Mouse (Mus musculus) embryonic facial prominence, embryonic 14.5 days (tissue): ENCODE results near the gene Gm45753. TPM values are rescaled to one million over a fixed set of nuclear protein-coding genes. Genes with fewer than 3 reads are reported as not detected.

Experiments used
- ATAC-seq: fragments of 200-750 bp; cut with Nextera tagmentation; 2 replicates; pipeline ENCODE4 v1.8.0; 2017; ENCODE audit warnings: low read depth, moderate number of reproducible peaks, moderate TSS enrichment
- DNase-seq: peaks from one replicate; pipeline ENCODE4 v3.0.0-alpha.2; 2015; ENCODE audit warnings: low spot score
- H3K27ac ChIP-seq: fragments of 300-500 bp; sonication (generic); replicated peaks from 2 replicates; pipeline ENCODE4 v1.5.1; 2014; ENCODE audit warnings: low read depth, mild to moderate bottlenecking, low read length, moderate library complexity
- H3K27me3 ChIP-seq: fragments of 300-500 bp; sonication (generic); replicated peaks from 2 replicates; pipeline ENCODE4 v1.6.1; 2014; ENCODE audit warnings: low read length; ENCODE audit not compliant: control insufficient read depth, insufficient read depth
- H3K36me3 ChIP-seq: fragments of 300-500 bp; sonication (generic); 2 replicates; pipeline ENCODE4 v1.6.1; 2014; ENCODE audit warnings: low read length, mixed read lengths; ENCODE audit not compliant: control insufficient read depth, insufficient read depth
- H3K4me1 ChIP-seq: fragments of 300-500 bp; sonication (generic); 2 replicates; pipeline ENCODE4 v1.6.1; 2014; ENCODE audit warnings: antibody characterized with exemption, low read length; ENCODE audit not compliant: control insufficient read depth, insufficient read depth
- H3K4me2 ChIP-seq: fragments of 300-500 bp; sonication (generic); 2 replicates; pipeline ENCODE4 v1.6.1; 2014; ENCODE audit warnings: low read depth, mild to moderate bottlenecking, low read length, moderate library complexity, mixed read lengths
- H3K4me3 ChIP-seq: fragments of 300-500 bp; sonication (generic); 2 replicates; pipeline ENCODE4 v1.5.1; 2014; ENCODE audit warnings: low read depth, mild to moderate bottlenecking, low read length
- H3K9ac ChIP-seq: fragments of 300-500 bp; sonication (generic); 2 replicates; pipeline ENCODE4 v1.6.1; 2014; ENCODE audit warnings: low read depth, mild to moderate bottlenecking, low read length, moderate library complexity, mixed read lengths
- H3K9me3 ChIP-seq: fragments of 300-500 bp; sonication (generic); 2 replicates; pipeline ENCODE4 v1.6.1; 2016; ENCODE audit warnings: low read length; ENCODE audit not compliant: control insufficient read depth
- WGBS: fragments of 180-500 bp; shearing (Covaris S2); extraction: QIAGEN DNeasy Blood & Tissue Kit; methylation state at CpG from one replicate; pipeline ENCODE4 v1.1.7; 2014; 5-methylcytosine and 5-hydroxymethylcytosine counted together
- polyA plus RNA-seq: library from polyadenylated mRNA; unstranded; fragments of >200 nt; fragmentation: Nextera tagmentation; extraction: Ambion mirVana; gene quantifications from 2 replicates; pipeline ENCODE4 v1.2.1, GENCODE M21; 2014

Gm45753 gene
- polyA plus RNA-seq, 1 experiment from 2014 or later = not detected

DNA sequence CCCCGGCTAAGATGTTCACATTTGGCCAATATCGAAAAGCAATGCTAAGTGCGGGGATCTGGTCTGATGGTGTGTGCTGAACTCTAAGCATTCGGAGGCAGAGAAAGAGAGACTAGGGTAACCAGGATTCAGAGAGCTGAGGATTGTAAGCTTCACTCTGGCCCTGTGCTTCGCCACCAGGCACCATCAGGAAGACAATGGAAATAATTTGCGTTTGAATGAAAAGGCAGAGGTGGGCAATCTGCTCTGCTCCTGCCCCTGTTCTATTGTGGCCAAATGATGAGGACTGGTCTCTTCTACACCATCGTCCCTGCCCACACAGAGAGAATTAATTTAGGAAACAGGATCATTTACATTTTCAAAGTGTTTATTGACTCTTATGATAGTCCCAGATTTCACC lies 62.0 kb downstream of the Gm45753 start:
- ATAC-seq (no peak), DNase-seq (no peak)
- Histone ChIP-seq H3K4me1 (no peaks in the 10 kb centered on the region), H3K9ac (no peak overlapping the region), H3K27me3 (no peaks in the 10 kb centered on the region), H3K4me3 (no peak overlapping the region), H3K9me3 (no peaks in the 10 kb centered on the region), H3K4me2 (no peak overlapping the region), H3K27ac (no peak overlapping the region), H3K36me3 (no peaks in the 10 kb centered on the region)
- 52% methylated on average over 7 of the region's 7 CpGs for WGBS

DNA sequence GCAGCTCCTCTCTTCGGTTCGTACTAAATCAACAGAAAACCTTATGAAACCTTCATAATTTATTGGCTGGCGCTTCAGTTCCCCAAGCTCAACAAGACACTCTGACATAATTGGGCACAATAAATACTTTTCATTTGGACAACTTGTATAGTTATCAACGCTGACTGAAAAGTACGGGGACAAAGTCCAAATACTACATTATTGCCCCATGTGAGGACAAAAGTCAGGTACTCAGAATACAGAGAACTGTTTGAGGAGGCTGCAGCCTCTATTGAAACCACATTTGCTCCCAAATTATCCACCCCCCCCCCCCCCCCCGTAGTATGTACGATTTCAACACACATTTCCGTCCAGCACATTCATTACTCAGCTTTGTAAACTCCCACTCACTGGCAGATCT lies 68.9 kb downstream of the Gm45753 start:
- Histone ChIP-seq H3K27me3 (no peaks in the 10 kb centered on the region; the same call in 1 of the 2 replicates), H3K4me2 (no peak overlapping the region), H3K36me3 (no peaks in the 10 kb centered on the region), H3K4me1 (no peaks in the 10 kb centered on the region), H3K27ac (no peak overlapping the region), H3K9me3 (no peaks in the 10 kb centered on the region), H3K9ac (no peak overlapping the region), H3K4me3 (no peak overlapping the region)
- no peak for DNase-seq
- WGBS = 75% methylated on average over 8 of the region's 8 CpGs
- no peak for ATAC-seq

DNA sequence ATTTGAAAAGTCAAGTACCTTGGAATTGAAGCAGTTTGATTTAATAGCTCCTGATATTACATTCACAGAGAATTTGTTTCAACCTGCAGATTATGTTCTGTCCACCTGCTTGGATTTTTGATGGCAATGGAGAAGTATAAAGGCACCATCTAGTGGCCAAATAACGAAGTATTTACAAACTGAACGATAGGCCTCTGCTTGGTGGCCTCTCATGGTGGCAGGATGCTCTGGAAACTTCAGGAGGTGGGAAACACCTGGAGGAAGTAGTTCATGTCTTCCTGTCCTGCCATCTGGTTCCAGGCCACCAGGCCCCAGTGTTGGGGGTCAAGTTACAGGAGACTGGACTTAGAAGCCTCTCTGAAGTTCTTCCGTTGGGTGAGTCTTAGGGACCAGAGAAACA lies 70.0 kb downstream of the Gm45753 start:
- Histone ChIP-seq H3K9me3 (no peaks in the 10 kb centered on the region), H3K4me3 (no peak overlapping the region), H3K4me1 (no peaks in the 10 kb centered on the region), H3K27ac (no peak overlapping the region), H3K9ac (no peak overlapping the region), H3K36me3 (no peaks in the 10 kb centered on the region), H3K4me2 (no peak overlapping the region), H3K27me3 (no peaks in the 10 kb centered on the region; the same call in 1 of the 2 replicates)
- 28% methylated on average over 3 of the region's 3 CpGs for WGBS
- ATAC-seq (no peak), DNase-seq (peak; percentile 66)

DNA sequence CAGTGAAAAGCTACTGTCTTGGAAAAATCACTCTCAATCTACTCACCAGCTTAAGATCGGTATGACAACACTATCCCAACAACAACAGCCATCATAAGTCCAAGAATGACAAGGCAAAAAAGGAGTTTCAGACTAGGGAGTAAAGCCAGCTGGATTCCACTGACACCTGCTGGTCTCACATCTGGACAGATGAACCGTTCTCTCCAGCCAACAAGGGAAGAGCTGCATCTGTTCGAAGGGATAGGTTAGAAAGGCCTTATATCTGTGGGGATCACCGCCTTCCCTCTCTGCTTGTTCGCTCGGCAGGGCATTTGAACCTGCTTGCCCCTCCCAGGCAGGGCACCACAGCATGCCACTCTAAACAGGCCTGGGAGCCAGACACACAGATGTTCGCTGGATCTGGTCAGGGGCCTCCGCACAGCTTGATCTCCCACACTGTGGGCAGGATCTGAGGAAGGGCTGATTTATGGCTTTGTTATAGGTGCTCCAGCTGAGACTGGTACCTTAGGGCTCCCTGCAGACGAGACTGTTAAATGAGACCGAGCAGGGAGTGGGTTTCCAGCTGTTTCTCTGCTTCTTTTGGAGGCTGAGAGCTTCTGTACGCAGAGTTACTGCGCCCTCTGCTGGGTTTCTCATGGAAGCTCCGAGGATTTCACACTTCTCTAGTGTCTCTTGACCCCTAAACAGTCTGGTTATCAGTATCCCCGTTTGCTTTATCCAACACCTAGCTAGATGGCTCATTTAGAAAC lies 71.9 kb downstream of the Gm45753 start:
- H3K4me3 ChIP-seq = no peak overlapping the region
- ATAC-seq = peak; percentile 69
- no peak overlapping the region for H3K27ac ChIP-seq
- H3K9me3 ChIP-seq = no peaks in the 10 kb centered on the region
- H3K4me1 ChIP-seq = no peaks in the 10 kb centered on the region
- DNase-seq = peak; percentile 86
- H3K9ac ChIP-seq = no peak overlapping the region
- peak overlapping the region; percentile 42 for H3K4me2 ChIP-seq
- 15% methylated on average over 13 of the region's 14 CpGs for WGBS
- H3K27me3 ChIP-seq = no peaks in the 10 kb centered on the region; the same call in 1 of the 2 replicates
- no peaks in the 10 kb centered on the region for H3K36me3 ChIP-seq

DNA sequence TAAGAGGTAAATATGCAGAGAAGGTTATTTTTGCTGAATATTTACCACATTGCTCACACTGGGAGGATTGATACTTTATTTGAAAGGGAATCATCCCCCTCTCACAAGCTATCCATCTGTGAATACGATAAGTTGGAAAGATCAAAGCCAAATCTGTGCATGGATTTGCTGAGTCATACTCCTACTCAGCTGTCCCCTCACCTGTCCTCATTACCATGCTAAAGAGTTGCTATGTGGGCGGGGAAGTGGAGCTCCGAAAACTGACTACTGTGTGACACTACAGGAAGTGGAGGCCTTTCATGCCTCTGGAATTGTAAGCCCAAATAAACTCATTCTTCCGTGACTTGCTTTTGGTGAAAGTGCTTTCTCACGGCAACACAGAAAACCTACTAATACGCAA lies 73.0 kb downstream of the Gm45753 start:
- Histone ChIP-seq H3K4me3 (no peak overlapping the region), H3K27ac (no peak overlapping the region), H3K9ac (no peak overlapping the region), H3K4me2 (no peak overlapping the region), H3K27me3 (no peaks in the 10 kb centered on the region; the same call in 1 of the 2 replicates), H3K4me1 (no peaks in the 10 kb centered on the region), H3K9me3 (no peaks in the 10 kb centered on the region), H3K36me3 (no peaks in the 10 kb centered on the region)
- ATAC-seq = no peak
- no peak for DNase-seq
- 78% methylated on average over 6 of the region's 6 CpGs for WGBS

DNA sequence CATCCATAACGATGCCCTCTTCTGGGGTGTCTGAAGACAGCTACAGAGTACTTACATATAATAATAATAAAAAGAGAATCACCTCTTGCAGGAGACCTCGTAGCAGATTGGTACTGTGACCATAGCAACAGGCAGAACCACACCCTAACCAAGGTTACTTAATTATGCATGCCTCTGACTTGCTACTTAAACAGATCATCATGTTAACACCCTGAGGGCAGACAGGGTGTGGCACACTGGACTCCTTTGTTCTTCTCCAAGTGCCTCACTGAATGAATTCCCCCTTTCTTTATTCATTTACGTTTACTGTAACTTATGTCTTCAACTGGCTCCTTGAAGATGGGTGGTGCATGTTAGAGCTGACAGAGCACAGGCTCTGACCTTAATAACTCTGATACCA lies 75.0 kb downstream of the Gm45753 start:
- ATAC-seq (no peak), DNase-seq (peak; percentile 5)
- Histone ChIP-seq H3K9me3 (no peaks in the 10 kb centered on the region), H3K27ac (no peak overlapping the region), H3K9ac (no peak overlapping the region), H3K27me3 (no peaks in the 10 kb centered on the region; the same call in 1 of the 2 replicates), H3K4me1 (no peaks in the 10 kb centered on the region), H3K36me3 (no peaks in the 10 kb centered on the region), H3K4me3 (no peak overlapping the region), H3K4me2 (no peak overlapping the region)
- 61% methylated on average over 3 of the region's 3 CpGs for WGBS

Other genes starting within 250 kb of the Gm45753 start
- 0.34 TPM in 1 of 2 replicates, not detected in the other for gene Mtnr1a, start 239.3 kb downstream of the Gm45753 start, polyA plus RNA-seq
- gene F11, start 46.4 kb downstream of the Gm45753 start, polyA plus RNA-seq = not detected in 2 replicates
- 0.07 and 0.13 TPM in 2 replicates for gene Klkb1, start 13.6 kb downstream of the Gm45753 start, polyA plus RNA-seq
- 2.7 and 3.5 TPM in 2 replicates for gene Cyp4v3, start 24.8 kb upstream of the Gm45753 start, polyA plus RNA-seq
- 17.2 and 17.6 TPM in 2 replicates for gene Fam149a, start 73.8 kb upstream of the Gm45753 start, polyA plus RNA-seq
- gene Tlr3, start 102.6 kb upstream of the Gm45753 start, polyA plus RNA-seq = 2.1 and 2.6 TPM in 2 replicates
- gene Sorbs2, start 199.3 kb upstream of the Gm45753 start, polyA plus RNA-seq = 32.2 and 36.7 TPM in 2 replicates